Mouse (Mus musculus): ENCODE data around the gene Slc35f5.
"Not testable (repeated sequence)": the region's sequence is repeated elsewhere in the genome, so short reads cannot be mapped to it uniquely, and the experiment has no call there.

Gene Slc35f5

GRCm38 (mm10) chr1:125560259-125561192 is at the start of gene Slc35f5:
Gene Slc35f5 (plus strand): TSS chr1:125560595.
- DNase-seq (ENCODE audit: low spot score in 2 of 2): peak; percentile 91 to 97

GRCm38 (mm10) chr1:125514706-125515105 is 45.7 kb upstream of the Slc35f5 start:
- DNase-seq (ENCODE audit: low spot score in 2 of 2): no peak

- DNase-seq (ENCODE audit: low spot score in 2 of 2): no peak
Observed at GRCm38 (mm10) chr1:125516910-125517659, 43.3 kb upstream of the Slc35f5 start.

GRCm38 (mm10) chr1:125519107-125519611 is 41.2 kb upstream of the Slc35f5 start:
- peak; percentile 14 to 16 for DNase-seq (ENCODE audit: low spot score in 2 of 2)

GRCm38 (mm10) chr1:125525965-125526665 is 34.3 kb upstream of the Slc35f5 start:
- DNase-seq (ENCODE audit: low spot score in 2 of 2): no peak

GRCm38 (mm10) chr1:125526666-125527004 is 33.8 kb upstream of the Slc35f5 start:
- no peak for DNase-seq (ENCODE audit: low spot score in 2 of 2)

GRCm38 (mm10) chr1:125527364-125527763 is 33.0 kb upstream of the Slc35f5 start:
- no peak for DNase-seq (ENCODE audit: low spot score in 2 of 2)

- DNase-seq (ENCODE audit: low spot score in 2 of 2): not testable (repeated sequence)
Observed at GRCm38 (mm10) chr1:125533180-125533912, 27.0 kb upstream of the Slc35f5 start.

GRCm38 (mm10) chr1:125537131-125537530 is 23.3 kb upstream of the Slc35f5 start:
- DNase-seq (ENCODE audit: low spot score in 2 of 2): no peak

GRCm38 (mm10) chr1:125537776-125538175 is 22.6 kb upstream of the Slc35f5 start:
- no peak for DNase-seq (ENCODE audit: low spot score in 2 of 2)

- no peak for DNase-seq (ENCODE audit: low spot score in 2 of 2)
Observed at GRCm38 (mm10) chr1:125539312-125539711, 21.1 kb upstream of the Slc35f5 start.

GRCm38 (mm10) chr1:125542008-125542999 is 18.1 kb upstream of the Slc35f5 start:
- no peak for DNase-seq (ENCODE audit: low spot score in 2 of 2)

- DNase-seq (ENCODE audit: low spot score in 2 of 2): no peak
Observed at GRCm38 (mm10) chr1:125549872-125550271, 10.5 kb upstream of the Slc35f5 start.

- no peak for DNase-seq (ENCODE audit: low spot score in 2 of 2)
Observed at GRCm38 (mm10) chr1:125550359-125550758, 10.0 kb upstream of the Slc35f5 start.

- no peak for DNase-seq (ENCODE audit: low spot score in 2 of 2)
Observed at GRCm38 (mm10) chr1:125551564-125551963, 8.8 kb upstream of the Slc35f5 start.

- no peak for DNase-seq (ENCODE audit: low spot score in 2 of 2)
Observed at GRCm38 (mm10) chr1:125559261-125559660, 1.1 kb upstream of the Slc35f5 start.

- no peak for DNase-seq (ENCODE audit: low spot score in 2 of 2)
Observed at GRCm38 (mm10) chr1:125559721-125560120, 674 bp upstream of the Slc35f5 start.

- DNase-seq (ENCODE audit: low spot score in 2 of 2): no peak
Observed at GRCm38 (mm10) chr1:125561206-125561605, 811 bp downstream of the Slc35f5 start.

- no peak for DNase-seq (ENCODE audit: low spot score in 2 of 2)
Observed at GRCm38 (mm10) chr1:125561841-125562240, 1.4 kb downstream of the Slc35f5 start.

- no peak for DNase-seq (ENCODE audit: low spot score in 2 of 2)
Observed at GRCm38 (mm10) chr1:125568126-125568525, 7.7 kb downstream of the Slc35f5 start.

Measured in natural killer cell, adult 2 months (primary cell).